Mouse (Mus musculus) neural tube, embryonic 12.5 days (tissue): Measurements from ENCODE around the gene Fus. TPM values are rescaled to one million over a fixed set of nuclear protein-coding genes. Genes with fewer than 3 reads are reported as not detected.

Experiments
- ATAC-seq: fragments of 200-750 bp; cut with Nextera tagmentation; 2 replicates; pipeline ENCODE4 v1.8.0; 2017; ENCODE audit warnings: low read depth, mild to moderate bottlenecking, moderate TSS enrichment, moderate library complexity; ENCODE audit not compliant: low FRiP score
- H3K27ac ChIP-seq: fragments of 300-500 bp; sonication (generic); 2 replicates; pipeline ENCODE4 v1.5.1; 2016
- H3K27me3 ChIP-seq: fragments of 300-500 bp; sonication (generic); replicated peaks from 2 replicates; pipeline ENCODE4 v1.6.1; 2016; ENCODE audit warnings: mild to moderate bottlenecking
- H3K36me3 ChIP-seq: fragments of 300-500 bp; sonication (generic); 2 replicates; pipeline ENCODE4 v1.6.1; 2016; ENCODE audit warnings: mild to moderate bottlenecking
- H3K4me1 ChIP-seq: fragments of 300-500 bp; sonication (generic); 2 replicates; pipeline ENCODE4 v1.6.1; 2016
- H3K4me2 ChIP-seq: fragments of 300-500 bp; sonication (generic); replicated peaks from 2 replicates; pipeline ENCODE4 v1.6.1; 2016; ENCODE audit warnings: mild to moderate bottlenecking
- H3K4me3 ChIP-seq: fragments of 300-500 bp; sonication (generic); 2 replicates; pipeline ENCODE4 v1.5.1; 2016
- H3K9ac ChIP-seq: fragments of 300-500 bp; sonication (generic); 2 replicates; pipeline ENCODE4 v1.6.1; 2016; ENCODE audit warnings: mild to moderate bottlenecking
- H3K9me3 ChIP-seq: fragments of 300-500 bp; sonication (generic); 2 replicates; pipeline ENCODE4 v1.6.1; 2016; ENCODE audit warnings: mild to moderate bottlenecking
- WGBS: fragments of 180-500 bp; shearing (Covaris S2); methylation state at CpG from one replicate; pipeline ENCODE4 v1.1.7; 2016; 5-methylcytosine and 5-hydroxymethylcytosine counted together
- polyA plus RNA-seq: library from polyadenylated mRNA; unstranded; fragments of >200 nt; fragmentation: Nextera tagmentation; extraction: Ambion mirVana; gene quantifications from 2 replicates; pipeline ENCODE4 v1.2.1, GENCODE M21; 2016

Fus gene
- polyA plus RNA-seq: 481 and 511 TPM in 2 replicates

DNA sequence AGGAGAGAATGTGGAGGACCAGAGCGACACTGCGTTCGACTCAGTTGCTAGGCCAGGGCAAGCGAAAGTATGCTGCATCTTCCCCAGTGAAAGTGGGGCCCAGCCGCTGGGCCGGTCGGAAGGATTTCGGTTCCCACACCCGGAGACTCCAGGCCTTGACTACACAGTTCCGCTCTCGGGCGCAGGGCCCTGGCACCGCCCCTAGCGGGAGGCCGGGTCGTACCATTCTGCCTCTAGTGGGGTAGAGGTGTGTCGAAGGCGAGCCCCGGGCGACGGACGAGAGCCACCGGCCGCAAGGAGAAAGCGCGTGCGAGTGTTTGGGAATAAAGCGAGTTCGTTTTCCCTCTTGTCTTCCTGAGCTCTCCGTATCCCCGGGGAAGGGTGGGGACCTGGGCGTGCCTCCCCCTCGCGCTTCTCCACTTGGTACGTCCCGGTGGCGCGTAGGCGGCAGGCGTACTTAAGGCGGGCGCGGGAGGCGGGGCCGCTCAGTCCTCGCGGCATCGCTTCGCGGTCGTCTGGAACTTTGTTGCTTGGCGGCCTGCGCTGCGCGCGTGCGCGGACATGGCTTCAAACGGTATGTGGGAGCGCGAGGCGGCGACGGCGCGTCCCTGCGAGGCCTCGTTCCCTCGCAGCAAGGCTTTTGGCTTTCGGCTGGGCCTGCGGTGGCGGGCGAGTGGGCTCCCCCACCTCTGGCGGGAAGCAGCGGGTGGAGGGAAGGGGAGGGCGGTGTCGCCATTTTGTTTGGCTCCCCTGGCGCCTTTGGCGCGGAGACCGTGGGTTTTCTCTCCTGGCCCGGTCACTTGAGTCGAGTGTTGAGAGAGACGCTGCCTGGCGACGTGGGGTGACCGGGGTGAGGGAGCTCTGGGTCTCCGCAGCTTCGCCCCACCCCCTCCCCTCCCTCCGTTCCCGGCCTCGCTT is at the start of gene Fus:
Fus (plus strand) TSS at position 454 of the 918 bp plus-strand sequence.
- H3K36me3 ChIP-seq: peaks cover 22% of the 10 kb centered on the region
- H3K4me2 ChIP-seq: peak within 1 kb of the TSS; percentile 79
- H3K9ac ChIP-seq: peak within 1 kb of the TSS; percentile 99
- H3K4me1 ChIP-seq: peaks cover 14% of the 10 kb centered on the region
- peak; percentile 95 for ATAC-seq
- under 1% methylated on average over 92 of the region's 92 CpGs for WGBS
- H3K9me3 ChIP-seq: no peaks in the 10 kb centered on the region
- H3K27me3 ChIP-seq: no peaks in the 10 kb centered on the region
- H3K4me3 ChIP-seq: peak within 1 kb of the TSS; percentile 97
- H3K27ac ChIP-seq: peak within 1 kb of the TSS; percentile 95

DNA sequence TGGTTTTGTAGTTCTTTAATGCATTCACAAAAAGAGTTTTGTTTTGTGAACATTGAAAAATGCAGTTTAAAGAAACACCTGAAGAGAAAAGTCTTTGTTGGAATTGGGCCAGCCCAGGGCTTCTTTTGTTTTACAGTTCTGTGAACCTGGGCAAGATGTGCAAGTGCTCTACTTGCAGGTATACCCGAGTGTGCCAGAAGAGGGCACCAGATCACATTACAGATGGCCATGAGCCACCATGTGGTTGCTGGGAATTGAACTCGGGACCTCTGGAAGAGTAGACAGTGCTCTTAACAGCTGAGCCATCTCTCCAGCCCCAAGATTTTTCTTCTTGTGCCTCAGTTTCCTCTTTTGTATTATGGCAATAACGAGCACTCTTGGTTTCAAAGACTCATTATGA is 49.1 kb upstream of the Fus start:
- Histone ChIP-seq H3K36me3 (peaks cover 56% of the 10 kb centered on the region), H3K4me3 (no peak overlapping the region), H3K4me1 (peaks cover under 1% of the 10 kb centered on the region), H3K27me3 (no peaks in the 10 kb centered on the region), H3K27ac (no peak overlapping the region), H3K9me3 (no peaks in the 10 kb centered on the region), H3K4me2 (no peak overlapping the region), H3K9ac (no peak overlapping the region)
- no peak for ATAC-seq
- WGBS: 55% methylated on average over 3 of the region's 3 CpGs

DNA sequence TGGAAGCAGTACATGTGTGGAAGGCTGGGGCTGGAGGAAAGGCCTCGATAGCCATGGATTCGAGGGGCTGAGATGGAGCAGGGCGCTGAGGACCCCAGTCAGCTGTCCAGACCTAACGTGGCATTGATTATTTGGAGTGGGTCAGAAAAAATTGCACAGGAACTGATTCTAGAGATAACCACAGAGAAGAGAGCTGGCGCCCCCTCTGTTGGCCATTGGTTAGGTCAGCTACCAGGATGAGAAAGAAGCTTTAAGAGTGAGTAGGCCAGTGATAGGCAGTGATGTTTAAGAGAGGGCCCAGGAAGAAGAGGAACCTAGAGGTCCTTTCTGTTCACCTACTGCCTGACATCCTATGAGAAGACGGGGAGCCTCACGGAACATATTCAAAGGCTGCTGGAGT is 48.0 kb upstream of the Fus start:
- no peaks in the 10 kb centered on the region for H3K4me1 ChIP-seq
- H3K27ac ChIP-seq: no peak overlapping the region
- no peak overlapping the region for H3K4me3 ChIP-seq
- no peak for ATAC-seq
- H3K36me3 ChIP-seq: peaks cover 67% of the 10 kb centered on the region
- H3K4me2 ChIP-seq: no peak overlapping the region
- 82% methylated on average over 7 of the region's 7 CpGs for WGBS
- no peaks in the 10 kb centered on the region for H3K9me3 ChIP-seq
- H3K9ac ChIP-seq: no peak overlapping the region
- H3K27me3 ChIP-seq: no peaks in the 10 kb centered on the region

DNA sequence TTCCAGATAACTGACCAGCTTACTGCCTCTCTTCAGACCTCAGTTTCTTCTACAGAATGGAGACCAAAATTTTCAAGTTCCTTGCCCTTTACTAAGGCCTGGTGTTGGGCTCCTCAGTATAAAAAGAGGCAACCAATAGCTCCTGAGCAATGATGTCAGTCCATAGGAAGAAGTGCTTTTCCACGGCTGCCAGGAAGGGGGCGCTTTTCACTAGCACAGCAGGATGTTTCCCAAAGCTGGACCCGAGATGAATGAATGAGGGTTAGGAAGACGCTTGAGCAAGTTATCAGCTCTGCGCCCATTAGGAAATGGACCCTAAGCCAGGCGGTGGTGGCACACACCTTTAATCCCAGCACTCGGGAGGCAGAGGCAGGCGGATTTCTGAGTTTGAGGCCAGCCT is 45.7 kb upstream of the Fus start:
- H3K4me2 ChIP-seq: no peak overlapping the region
- no peaks in the 10 kb centered on the region for H3K27me3 ChIP-seq
- no peak overlapping the region for H3K27ac ChIP-seq
- no peaks in the 10 kb centered on the region for H3K9me3 ChIP-seq
- H3K4me1 ChIP-seq: no peaks in the 10 kb centered on the region
- WGBS: 66% methylated on average over 8 of the region's 8 CpGs
- no peak for ATAC-seq
- H3K36me3 ChIP-seq: peaks cover 76% of the 10 kb centered on the region
- no peak overlapping the region for H3K4me3 ChIP-seq
- no peak overlapping the region for H3K9ac ChIP-seq

DNA sequence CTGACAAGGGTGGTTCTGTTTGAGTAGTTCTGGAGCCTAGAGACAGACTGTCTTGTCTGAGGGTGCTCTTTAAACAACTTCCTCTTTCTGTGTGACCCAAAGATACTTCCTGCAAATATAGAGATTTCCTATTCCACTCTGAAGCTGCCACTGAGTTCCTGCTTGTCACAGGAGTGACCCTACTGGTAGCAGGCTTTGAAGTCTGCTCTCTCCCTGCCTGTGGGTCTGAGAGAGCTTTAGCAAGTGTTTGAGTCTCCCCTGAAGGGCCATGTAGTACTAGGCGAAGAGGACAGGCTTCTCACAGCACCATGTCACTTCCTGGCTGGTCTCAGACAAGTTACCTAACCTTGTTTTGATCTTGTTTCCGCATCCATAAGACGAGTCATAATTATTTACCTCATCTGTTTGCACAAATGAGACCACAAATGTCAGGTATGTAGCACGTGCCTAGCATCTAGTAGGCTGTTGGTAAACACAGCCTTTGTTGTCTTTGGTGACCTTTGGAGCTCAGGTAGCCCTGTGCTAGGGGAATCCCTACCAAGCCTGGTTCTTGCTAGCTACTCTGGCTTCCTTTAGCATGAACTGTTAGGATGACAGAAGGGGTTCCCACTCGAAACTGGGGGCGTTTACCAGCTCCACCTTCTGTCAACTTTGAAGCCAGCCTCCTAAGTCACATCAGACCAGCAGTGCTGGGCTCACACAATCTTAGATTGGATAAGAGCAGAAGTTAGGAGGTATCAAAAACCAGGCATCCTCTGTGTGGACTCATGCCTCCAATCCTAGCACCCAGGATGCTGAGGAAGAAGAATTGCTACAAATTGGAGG is 44.6 kb upstream of the Fus start:
- H3K36me3 ChIP-seq: peaks cover 76% of the 10 kb centered on the region
- no peak overlapping the region for H3K4me2 ChIP-seq
- H3K4me1 ChIP-seq: no peaks in the 10 kb centered on the region
- H3K27me3 ChIP-seq: 0 out of 2 replicates have a peak, but pooled peaks cover under 1% of the 10 kb centered on the region
- H3K9me3 ChIP-seq: no peaks in the 10 kb centered on the region
- H3K27ac ChIP-seq: no peak overlapping the region
- no peak overlapping the region for H3K4me3 ChIP-seq
- WGBS: 79% methylated on average over 6 of the region's 6 CpGs
- ATAC-seq: no peak
- no peak overlapping the region for H3K9ac ChIP-seq

DNA sequence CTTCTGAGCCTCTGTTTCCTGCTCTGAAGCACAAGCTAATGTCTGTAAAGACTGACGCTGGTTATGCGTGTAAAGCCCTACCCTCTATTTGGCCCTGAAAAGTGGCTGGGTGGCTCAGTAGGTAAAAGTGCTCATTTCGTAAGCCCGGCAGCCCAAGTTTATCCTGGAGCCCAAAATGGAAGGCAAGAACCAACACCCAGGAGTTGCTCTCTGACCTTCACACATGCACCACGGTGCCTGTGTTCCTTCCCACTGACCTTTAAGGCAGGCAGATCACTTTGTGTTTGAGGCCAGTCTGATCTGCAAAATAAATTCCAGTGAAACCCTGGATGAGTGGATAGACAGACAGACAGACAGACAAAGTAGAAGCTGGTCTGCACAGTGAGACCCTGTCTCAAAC is 43.5 kb upstream of the Fus start:
- no peaks in the 10 kb centered on the region for H3K4me1 ChIP-seq
- no peak overlapping the region for H3K4me3 ChIP-seq
- no peaks in the 10 kb centered on the region for H3K9me3 ChIP-seq
- peaks cover 69% of the 10 kb centered on the region for H3K36me3 ChIP-seq
- H3K4me2 ChIP-seq: no peak overlapping the region
- no peak for ATAC-seq
- peaks cover 10% of the 10 kb centered on the region for H3K27me3 ChIP-seq
- 93% methylated on average over 5 of the region's 5 CpGs for WGBS
- H3K27ac ChIP-seq: no peak overlapping the region
- no peak overlapping the region for H3K9ac ChIP-seq

DNA sequence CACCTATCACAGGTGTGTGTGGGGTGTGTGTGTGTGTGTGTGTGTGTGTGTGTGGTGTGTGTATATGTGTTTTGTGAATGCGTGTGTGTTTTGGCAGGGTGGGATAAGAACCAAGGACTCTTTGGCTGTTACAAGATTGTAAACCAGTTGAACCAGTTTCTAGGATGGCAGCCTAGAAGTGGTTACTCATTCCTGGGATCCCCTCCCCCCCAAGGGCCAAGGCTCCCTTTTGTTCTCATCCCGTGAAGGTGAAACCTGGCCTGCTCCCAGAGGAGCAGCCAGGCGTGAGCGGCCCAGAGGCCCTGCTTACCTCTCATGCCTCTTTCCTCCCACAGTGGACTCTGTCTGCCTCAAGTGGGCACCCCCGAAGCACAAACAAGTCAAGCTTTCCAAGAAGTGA is 42.0 kb upstream of the Fus start:
- H3K4me1 ChIP-seq: no peaks in the 10 kb centered on the region
- H3K4me2 ChIP-seq: no peak overlapping the region
- peaks cover 26% of the 10 kb centered on the region for H3K27me3 ChIP-seq
- no peak overlapping the region for H3K27ac ChIP-seq
- WGBS: 79% methylated on average over 5 of the region's 5 CpGs
- H3K36me3 ChIP-seq: peaks cover 62% of the 10 kb centered on the region
- no peak overlapping the region for H3K9ac ChIP-seq
- H3K9me3 ChIP-seq: no peaks in the 10 kb centered on the region
- no peak overlapping the region for H3K4me3 ChIP-seq
- ATAC-seq: no peak

DNA sequence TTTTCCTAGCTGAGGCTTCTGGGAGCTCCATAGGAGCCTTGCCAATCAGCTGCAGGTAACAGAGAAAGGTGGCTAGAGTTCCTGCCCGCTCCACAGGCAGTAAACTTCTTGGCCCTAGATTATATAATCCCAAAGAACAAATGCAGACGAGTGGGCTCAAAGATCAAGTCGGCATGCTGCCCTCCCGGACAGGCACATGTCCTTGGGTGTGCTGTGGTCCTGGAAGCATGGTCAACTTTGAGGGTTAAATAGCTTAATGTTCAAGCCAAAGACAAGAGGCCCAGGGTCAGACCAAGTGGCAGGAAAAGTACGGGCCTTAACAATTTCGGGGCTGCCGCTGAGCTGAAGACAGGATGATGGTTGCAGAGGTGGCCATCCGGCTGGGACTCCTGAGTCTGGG is 41.2 kb upstream of the Fus start:
- no peaks in the 10 kb centered on the region for H3K4me1 ChIP-seq
- WGBS: 93% methylated on average over 8 of the region's 8 CpGs
- H3K9ac ChIP-seq: no peak overlapping the region
- H3K27ac ChIP-seq: no peak overlapping the region
- no peaks in the 10 kb centered on the region for H3K9me3 ChIP-seq
- peaks cover 54% of the 10 kb centered on the region for H3K36me3 ChIP-seq
- H3K4me2 ChIP-seq: no peak overlapping the region
- H3K4me3 ChIP-seq: no peak overlapping the region
- no peak for ATAC-seq
- H3K27me3 ChIP-seq: peaks cover 28% of the 10 kb centered on the region

DNA sequence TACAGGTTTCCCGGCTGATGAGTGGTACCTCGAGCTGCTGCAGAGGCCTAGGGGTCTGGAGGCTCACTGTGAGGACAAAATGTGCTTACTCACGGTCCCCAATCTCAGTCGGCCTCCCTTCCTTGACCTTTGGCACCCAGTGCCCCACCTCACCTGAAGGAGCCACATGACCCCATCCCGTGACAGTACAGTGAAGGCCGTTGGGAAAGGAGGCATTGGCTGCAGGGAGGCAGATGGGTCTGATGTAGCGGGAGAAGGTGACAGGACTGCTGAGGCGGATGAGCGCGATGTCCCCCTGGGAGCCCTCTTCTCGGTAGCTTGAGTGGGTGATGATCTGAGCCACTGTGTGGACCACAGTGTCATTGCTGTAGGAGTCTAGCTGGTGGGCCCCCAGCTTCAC is 40.4 kb upstream of the Fus start:
- peaks cover 33% of the 10 kb centered on the region for H3K27me3 ChIP-seq
- no peak for ATAC-seq
- H3K4me1 ChIP-seq: no peaks in the 10 kb centered on the region
- H3K27ac ChIP-seq: no peak overlapping the region
- WGBS: 91% methylated on average over 11 of the region's 11 CpGs
- no peak overlapping the region for H3K9ac ChIP-seq
- H3K4me2 ChIP-seq: no peak overlapping the region
- peaks cover 49% of the 10 kb centered on the region for H3K36me3 ChIP-seq
- no peaks in the 10 kb centered on the region for H3K9me3 ChIP-seq
- no peak overlapping the region for H3K4me3 ChIP-seq

DNA sequence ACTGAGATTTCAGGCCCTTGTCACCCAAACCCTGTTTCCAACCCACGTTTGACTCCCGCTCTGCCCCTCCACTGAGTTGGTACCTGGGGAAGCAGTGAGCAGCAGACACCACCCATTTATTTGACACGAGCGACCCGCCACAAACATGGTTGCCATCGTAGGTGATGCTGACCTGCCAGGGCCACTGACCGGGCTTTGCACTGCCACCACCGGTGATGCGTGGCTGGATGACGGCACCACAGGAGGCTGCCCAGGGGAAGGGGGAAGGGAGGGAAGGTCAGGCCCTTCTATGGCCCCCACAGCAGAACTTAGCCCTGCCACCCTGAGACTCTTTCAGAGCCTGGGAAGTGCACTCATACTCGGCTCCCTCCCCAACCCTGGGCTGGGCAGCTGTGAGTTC is 39.5 kb upstream of the Fus start:
- no peaks in the 10 kb centered on the region for H3K9me3 ChIP-seq
- no peak overlapping the region for H3K4me2 ChIP-seq
- no peak for ATAC-seq
- H3K9ac ChIP-seq: no peak overlapping the region
- 86% methylated on average over 11 of the region's 11 CpGs for WGBS
- H3K27me3 ChIP-seq: peaks cover 33% of the 10 kb centered on the region
- H3K4me3 ChIP-seq: no peak overlapping the region
- peaks cover 40% of the 10 kb centered on the region for H3K36me3 ChIP-seq
- H3K4me1 ChIP-seq: no peaks in the 10 kb centered on the region
- no peak overlapping the region for H3K27ac ChIP-seq

DNA sequence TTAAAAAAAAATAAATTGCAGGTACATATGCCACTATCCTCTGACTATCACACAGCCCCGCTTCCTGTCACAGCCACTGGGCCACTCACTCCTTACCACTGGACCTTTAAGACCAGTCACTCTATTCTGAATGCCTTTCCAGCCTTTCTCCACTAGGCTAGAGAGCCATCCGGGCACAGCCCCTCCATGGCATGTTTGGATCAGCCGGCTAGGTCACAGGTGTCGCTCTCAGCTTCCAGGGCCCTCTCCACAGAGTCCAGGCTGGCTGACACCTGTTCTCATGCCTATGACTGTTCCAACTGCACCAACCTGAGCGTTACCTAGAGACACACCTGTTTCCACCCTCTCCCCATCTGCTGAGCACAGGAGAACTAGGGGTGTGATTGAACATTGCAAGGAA is 38.7 kb upstream of the Fus start:
- 53% methylated on average over 5 of the region's 5 CpGs for WGBS
- H3K27ac ChIP-seq: no peak overlapping the region
- peaks cover 34% of the 10 kb centered on the region for H3K36me3 ChIP-seq
- no peak for ATAC-seq
- no peaks in the 10 kb centered on the region for H3K4me1 ChIP-seq
- no peak overlapping the region for H3K4me2 ChIP-seq
- peaks cover 33% of the 10 kb centered on the region for H3K27me3 ChIP-seq
- H3K9me3 ChIP-seq: no peaks in the 10 kb centered on the region
- no peak overlapping the region for H3K4me3 ChIP-seq
- H3K9ac ChIP-seq: no peak overlapping the region

DNA sequence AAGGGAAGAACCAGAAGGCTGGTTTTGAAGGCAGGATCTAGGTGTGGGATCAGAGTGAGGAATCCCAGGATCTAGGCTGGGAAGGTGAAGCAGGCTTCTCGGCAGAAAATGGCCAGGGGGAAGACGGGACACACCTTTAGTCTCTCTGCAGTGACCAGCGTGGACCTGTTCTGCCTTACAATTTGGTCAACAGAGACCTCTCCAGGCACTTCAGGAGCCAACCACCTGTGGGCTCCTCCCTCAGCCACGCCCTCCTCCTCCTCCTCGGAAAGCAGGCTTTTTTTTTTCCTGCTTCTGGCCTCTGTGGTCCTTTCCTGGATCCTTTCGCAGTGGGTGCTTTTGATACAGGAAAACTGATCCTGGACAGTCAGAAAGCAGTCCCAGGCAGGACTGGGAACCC is 37.3 kb upstream of the Fus start, which contains the start of gene Prss8:
Prss8 (minus strand) TSS at position 182 of the 400 bp plus-strand sequence.
- Histone ChIP-seq H3K36me3 (peaks cover 20% of the 10 kb centered on the region), H3K27ac (no peak within 1 kb of the TSS), H3K4me2 (peak within 1 kb of the TSS; percentile 36), H3K9me3 (no peaks in the 10 kb centered on the region), H3K4me1 (peaks cover 7% of the 10 kb centered on the region; the same call in 1 of the 2 replicates), H3K9ac (no peak within 1 kb of the TSS), H3K27me3 (peaks cover 33% of the 10 kb centered on the region), H3K4me3 (no peak within 1 kb of the TSS)
- 8% methylated on average over 6 of the region's 6 CpGs for WGBS
- no peak for ATAC-seq
